Mouse (Mus musculus) spleen, adult 18-20 months (tissue): Measurements from ENCODE around the gene Mapk14.
"Not testable (repeated sequence)": the region's sequence is repeated elsewhere in the genome, so short reads cannot be mapped to it uniquely, and the experiment has no call there.

Experiments used
- DNase-seq, 2 experiments: peaks; one replicate each; pipeline ENCODE4 v3.0.0; 2022; ENCODE audit warnings: mixed read lengths in 2 of 2

Mapk14 gene

DNA sequence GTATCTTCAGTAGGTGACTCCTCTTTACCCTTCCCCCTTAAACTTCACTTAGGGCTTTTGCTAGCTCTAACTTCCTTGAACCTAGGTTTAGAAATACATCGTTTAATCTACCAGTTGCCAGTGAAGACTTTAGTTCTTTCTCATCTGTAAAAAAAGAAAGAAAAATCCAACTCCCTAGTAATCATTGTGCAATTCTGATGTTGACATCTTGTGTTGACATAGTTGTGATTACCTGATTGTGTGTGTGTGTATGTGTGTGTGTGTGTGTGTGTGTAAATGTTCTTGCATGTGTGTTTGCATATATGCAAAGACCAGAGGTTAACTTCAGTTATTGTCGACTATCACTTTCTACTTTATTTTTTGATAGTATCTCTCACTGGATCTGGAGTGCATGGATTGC is 7.5 kb downstream of the Mapk14 start:
- DNase-seq: no peak

DNA sequence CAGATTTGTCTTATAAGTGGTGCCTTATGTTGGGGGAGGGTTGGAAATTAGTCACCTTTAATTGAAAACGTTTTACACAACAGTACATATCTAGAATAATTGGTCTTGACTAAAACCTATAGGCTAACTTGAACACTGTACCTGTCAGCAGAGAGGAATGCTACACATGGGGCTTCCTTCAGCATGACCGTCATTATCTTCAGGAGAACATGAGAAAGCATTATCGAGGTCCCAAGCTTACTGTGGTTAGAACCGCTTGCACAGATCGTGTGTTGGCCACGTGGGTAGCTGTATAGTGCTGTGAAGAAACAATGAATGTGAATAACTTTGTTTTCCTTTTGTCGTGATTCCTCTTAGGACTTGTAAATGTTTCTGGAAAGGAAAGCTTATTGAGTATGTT is 8.7 kb downstream of the Mapk14 start:
- no peak for DNase-seq

DNA sequence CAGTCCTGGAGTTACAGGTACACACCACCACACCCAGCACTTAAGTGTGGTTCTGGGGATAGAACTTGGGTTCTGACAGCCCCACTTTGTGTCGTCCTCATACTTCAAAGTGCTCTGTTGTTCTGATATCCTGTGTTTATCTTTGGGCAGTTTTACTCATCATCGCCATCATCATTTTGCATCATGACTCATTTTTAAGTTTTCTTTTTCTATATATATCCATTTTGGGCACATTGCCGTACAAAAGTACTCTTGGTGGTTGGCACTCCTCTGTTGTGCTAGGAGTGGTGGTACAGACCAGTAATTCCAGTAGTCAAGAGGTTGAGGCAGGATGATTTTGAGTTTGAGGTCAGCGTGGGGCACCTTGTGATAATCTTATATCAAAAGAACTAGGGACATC is 10.0 kb downstream of the Mapk14 start:
- DNase-seq: no peak

DNA sequence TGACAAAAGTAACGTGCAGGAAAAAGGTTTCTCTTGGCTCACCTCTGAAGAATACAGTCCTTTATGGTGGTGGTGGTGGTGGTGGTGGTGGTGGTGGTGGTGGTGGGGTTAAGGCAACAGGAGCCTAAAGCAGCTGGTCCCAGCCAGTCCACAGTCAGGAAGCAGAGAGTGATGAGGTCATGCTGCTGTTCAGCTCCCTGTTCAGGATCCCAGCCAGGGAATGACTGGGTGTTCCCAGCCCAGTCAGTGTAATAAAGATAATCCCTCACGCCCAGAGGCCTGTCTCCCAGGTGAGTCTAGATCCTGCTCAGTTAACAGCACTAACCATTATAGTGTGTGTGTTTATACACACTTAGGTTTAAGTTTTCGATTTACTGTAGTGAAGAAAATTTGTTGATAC is 10.6 kb downstream of the Mapk14 start:
- DNase-seq: no peak

DNA sequence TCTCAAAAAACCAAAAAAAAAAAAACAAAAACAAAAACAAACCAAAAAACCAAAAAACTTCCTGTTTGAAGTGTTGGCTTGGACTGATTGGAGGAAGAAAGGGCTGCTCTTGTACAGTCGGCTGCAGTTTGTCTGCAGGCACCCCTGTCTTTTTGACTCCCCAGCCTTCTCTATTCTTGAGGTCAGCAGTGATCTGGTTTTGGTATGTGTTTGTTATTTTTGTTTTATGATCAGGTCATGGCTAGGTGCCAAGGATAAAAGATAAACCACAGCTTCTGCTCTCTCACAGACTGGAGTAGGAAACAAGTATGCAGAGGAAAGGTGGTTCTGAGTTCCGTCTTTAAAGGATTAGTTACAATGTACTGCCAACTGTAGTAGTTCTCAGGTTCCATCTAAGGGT is 11.5 kb downstream of the Mapk14 start:
- no peak for DNase-seq

DNA sequence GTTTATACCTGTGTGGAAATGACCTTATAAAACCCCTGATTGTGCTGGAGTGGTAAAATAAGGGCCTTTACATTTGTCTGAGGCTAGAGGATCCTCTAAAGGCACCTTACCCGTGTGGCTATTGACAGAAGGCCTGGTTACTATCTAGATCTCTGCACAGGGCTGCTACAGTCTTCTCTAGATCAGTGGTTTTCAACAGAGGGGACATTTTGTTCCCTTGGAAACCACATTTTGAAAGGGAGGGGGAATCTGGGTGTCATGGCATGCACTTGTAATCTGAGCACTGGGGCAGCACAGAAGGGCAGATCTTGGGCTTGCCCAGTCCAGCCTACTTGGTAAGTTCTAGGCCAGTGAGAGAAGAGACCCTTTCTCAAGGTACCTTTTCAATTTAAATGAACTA is 15.6 kb downstream of the Mapk14 start:
- no peak for DNase-seq

DNA sequence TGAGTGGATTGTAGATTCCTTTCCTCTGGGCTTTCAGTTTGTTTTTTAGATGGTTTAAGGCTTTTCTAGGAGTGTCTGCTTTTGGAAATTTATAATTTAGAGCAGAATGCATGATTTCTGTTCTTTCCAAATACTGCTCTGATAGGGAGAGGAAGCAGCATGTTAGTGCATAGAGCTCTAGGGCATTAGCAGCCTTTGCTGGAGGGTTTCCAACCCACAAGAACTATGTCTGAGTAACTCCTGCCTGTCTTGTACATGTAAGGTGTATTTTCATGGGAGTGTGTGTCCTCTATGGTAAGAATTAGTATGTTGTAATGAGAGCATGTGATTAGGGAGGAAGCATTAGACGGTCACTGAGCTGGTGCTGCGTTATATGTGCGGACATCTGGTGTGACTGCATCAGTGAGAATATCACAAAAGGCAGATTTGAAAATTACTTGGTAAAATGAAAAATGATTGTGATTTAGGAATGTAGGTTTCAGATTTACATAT is 16.1 kb downstream of the Mapk14 start:
- DNase-seq: no peak

DNA sequence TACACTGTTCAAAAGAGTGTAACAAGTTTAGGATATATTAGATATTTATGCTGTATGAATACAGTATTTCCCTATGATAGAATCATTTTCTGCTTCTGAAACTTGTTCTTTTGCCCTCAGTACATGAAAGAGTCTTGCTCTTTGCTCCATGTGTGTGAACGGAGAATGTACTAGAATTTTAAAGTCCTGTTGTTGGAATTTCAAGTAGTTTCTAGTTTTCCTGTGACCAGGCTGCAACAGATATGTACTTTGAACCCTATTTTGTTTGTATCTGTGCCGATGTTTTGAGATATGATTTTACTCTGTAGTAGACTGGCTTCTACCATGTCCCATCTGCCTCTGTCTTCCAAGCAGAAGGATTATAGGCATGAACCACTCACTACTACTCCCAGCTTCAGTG is 16.7 kb downstream of the Mapk14 start:
- DNase-seq: no peak

DNA sequence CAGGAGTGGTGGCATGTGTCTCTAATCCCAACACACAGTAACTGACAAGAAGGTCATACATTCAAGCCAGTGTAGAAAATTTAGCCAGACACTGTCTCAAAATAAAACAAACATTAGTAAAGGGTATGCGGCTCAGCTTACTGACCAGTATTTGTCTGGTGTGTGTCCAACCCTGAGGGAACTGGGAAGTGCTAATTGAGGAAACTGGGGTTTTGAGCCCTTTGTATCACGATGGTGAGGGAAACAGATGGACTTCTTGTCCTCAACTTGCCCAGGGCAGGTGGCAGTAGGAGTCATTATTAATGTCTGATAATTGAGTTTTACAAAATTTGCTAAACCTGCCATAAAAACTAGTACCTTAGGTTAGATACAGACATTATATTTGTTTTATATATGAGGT is 17.9 kb downstream of the Mapk14 start:
- DNase-seq: no peak

DNA sequence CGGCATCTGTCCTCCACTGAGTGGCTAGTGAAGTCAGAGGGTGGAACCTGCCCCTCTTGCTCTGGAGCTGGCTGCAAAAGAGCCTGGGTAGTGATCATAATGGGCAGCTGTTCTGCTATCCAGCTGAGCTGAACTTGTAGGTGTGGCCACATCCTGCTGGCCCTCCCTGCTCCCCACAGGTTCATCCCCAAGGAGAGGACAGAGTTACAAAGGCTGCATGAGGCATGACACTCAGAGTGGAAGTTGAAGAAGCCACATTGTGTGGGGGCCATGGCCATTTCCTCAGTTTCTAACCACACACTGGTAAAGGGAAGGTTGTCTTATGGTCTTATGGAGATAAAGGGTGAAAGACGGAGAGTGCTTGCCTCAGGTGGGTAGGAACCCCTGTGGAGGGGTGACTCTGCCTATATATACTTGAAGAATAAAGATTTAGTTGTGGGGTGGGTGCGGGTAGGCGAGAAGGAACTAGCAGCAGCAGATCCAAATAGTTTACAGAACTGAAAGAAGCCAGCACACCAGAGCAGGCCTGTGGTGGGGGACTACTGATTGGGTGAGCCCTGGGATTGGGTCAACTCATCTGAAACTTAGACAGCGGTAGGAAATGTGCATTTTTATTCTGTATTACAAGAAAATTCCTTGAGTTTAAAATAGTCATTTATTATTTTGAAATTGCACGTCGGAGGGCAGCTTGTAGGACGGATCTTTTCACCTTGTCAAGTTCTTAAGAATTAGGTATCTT is 18.6 kb downstream of the Mapk14 start:
- peak in 1 of 2 experiments; percentile 21 for DNase-seq

DNA sequence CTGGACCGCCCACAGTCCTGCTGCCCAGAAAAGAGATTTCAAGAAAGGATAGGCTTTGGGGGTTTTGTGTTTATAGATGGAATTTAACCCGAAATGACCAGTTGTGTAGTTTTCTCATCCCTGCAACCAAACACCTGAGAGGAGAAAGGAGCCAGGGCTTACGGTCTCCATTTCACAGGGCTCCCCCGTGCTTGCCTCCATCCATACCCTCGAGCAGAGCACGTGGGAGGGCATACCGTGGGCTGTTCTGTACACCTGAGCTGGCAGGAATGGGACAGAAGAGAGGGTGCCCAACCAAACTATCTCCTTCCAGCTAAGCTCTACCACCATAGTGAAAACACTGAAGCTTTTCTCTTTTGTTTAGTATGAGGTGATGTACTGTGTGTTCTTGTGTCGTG is 19.2 kb downstream of the Mapk14 start:
- DNase-seq: no peak

DNA sequence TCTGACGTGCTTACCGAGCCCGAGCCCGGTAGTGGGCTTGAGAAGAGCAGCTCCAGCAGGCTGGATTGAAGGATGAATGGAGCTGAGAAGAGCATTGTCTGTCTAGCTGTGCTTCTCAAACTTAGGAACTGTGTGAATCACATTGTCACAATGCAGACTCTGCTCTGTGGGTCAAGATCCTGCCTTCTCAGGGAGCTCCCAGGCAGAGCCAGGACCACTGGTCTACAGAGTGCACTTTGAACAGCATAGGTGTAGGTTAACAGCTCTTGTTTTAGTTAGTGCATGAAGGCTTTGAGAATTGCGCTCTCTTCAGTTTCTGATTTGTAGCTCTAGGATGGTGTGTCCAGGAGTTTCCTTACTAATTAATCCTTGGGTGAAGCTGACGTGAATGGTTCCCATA is 20.1 kb downstream of the Mapk14 start:
- DNase-seq: no peak

DNA sequence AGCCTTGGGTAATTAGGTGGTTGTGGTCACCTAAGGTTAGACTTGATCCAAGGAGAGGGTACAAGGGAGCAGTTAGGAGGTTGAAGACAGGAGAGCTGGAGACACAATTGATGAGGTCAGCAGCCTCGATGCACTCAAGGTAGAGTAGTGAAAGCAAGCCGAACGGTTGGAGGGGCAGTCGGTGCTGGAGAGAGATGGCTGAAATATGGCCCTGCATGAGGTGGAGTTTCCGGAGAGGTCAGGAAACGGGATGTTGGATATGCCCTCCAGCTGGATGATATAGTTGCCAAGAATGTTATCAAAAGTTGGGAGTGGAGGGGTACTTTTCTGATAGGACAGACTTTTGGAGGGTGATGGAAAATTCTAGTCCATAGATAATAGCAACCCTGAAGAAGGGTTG is 21.2 kb downstream of the Mapk14 start:
- no peak for DNase-seq

DNA sequence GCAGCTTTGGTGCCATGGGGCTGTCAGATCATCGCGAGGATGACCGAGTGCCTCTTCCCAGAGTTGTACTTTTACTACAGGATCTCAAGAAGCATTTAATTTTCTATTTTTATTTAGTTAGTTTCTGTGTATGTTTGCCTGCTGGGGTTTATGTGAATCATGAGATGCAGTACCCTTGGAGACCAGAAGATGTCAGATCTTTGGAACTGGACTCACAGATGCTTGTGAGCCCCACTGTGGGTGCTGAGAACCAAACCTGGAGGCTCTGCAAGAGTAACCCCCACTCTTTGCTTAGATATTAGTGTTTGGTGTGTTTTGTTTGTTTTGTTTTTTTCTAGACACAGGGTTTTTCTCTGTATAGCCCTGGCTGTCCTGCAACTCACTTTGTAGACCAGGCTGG is 22.9 kb downstream of the Mapk14 start:
- no peak for DNase-seq

DNA sequence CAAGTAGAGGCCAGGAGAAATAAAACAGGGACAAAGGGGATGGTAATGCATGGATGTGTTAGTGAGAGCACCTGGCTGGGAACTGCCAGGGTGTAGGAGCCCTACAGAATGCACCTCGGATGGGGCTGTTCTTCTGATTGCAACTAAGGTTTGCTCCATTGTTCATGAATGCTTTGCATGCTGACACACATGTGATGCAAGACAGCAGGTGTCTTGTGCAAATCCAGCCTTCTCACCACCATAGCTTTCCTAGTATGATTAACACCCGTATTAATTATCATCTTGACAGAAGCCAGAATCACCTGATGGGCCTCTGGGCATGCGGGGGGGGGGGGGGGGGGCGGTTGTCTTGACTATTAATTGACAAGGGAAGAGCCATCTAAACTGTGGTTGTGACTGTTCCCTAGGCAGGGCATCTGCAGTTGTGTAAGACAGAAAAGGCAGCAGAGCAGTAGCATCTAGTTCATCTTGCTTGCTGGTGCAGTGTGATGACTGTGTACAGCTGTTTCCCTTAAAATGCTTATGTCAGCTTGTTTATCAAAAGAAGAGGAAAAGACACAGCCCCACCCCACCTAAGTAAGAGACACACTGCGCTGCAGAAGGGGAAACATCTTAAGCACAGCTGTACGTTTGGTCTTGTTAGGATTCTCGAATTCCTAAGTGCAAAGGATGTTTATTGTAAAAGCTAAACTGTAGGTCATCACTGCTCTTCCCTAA is 24.9 kb downstream of the Mapk14 start:
- DNase-seq: no peak

DNA sequence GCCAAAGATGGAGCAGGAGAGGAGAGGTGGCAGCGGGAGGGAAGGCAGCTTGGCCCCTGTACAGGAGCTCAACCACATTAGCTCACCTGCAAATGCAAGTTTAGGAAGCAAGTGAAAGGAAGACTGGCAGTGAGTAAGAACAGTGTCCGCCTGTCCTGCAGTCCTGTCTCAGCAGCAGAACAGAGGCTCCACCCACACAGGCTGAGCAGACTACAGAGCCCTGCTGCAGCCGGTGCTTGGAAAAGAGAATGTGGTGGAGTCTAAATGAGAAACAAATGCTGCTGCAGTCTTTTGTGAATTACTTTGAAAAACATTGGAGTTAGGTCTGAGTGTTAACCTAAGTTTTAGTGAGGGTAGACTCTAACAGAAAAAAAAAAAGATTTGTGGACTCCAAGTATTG is 26.4 kb downstream of the Mapk14 start:
- DNase-seq: no peak

DNA sequence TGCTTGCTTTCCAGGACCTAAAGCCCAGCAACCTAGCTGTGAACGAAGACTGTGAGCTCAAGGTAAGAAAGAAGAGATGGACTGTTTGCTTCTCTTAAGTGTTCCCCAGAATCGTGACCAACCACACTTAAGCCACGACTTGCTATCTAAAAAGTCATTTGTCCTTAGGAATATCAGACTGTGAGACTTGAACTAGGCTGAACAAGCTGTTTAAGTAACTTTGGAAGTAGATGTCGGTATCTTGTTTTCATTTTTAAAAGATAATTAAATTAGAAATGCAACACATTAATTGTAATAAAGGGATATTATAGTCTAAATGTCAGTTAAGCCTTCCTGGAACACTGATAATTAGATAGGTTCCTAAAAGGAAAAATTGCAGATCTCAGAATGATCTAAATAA is 34.7 kb downstream of the Mapk14 start, which contains the start of gene AC170998.1:
Gene AC170998.1, plus strand, starts transcription at position 301 of the 400 bp plus-strand sequence.
- DNase-seq: no peak

DNA sequence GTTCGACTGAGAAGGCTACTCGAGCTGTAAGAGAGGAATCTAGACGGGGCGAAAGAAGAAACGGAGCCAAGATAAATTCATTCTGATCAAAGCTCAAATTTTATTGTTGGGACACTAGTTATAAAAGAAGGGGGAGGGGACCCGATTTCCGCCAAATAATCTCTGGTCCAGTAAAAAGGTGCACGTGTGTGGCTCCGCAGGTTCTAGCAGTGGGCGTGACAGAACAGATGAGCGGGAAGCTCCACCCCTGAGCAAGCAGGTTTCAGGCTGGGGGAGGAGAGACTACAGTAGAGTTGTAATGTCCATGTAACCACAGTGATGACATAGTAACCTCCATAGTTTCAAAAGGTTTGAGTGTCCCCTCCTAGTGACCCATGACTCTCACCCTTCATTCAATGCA is 36.4 kb downstream of the Mapk14 start:
- DNase-seq: not testable (repeated sequence)

DNA sequence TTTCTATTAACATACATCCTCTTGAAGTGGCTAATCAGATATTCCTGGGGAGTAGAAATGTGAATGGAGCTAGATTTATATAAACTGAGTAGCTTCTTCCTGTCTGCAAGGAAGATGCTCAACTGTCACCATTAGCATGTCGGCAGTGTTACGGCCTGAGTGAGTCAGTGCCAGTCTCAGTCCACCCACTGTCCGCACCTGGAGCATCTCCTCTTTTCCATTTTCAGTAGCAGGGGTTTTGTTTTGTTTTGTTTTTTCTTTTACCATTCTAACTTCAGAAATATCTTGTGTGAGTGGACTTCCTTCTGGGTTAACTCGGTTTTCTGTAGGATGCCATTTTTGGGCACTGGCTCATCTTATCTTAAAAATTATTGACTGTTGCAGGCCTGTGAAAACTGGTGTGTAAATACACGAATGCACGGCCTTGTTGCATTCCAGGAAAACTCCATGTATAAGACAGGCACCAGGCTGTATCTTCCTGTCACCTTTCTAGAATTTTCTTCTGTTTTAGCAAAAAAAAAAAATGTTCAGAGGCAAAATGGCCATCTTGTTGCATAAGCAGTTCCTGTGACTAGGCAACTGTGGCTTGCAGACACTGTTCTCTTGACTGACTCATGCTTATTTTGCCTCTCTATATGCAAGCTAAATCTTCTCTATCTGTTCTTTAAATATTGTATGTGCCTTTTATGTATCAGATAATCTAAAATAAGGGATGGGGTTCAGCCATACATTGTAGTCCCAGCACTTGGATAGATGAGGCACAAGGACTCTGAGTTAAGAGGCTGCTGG is 44.4 kb downstream of the Mapk14 start:
- no peak for DNase-seq

DNA sequence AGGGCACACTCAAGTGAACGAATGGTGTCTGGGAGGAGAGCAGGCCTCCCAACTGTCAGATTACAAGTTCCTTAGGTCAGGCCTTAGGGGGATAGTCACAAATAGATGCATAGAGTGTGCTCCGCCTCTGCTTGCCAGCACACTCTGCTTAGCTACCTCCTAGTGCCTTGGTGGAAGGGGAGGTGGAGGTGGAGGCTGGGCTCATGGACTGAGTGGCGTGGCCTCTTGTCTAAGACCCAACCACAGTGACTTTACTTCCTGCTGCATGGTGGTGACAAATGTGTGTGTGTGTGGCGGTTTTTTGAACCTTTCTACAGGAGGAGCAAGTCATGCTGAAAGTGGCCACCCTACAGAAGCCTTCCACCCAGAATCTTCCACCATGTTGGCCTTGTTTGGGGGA is 45.4 kb downstream of the Mapk14 start:
- no peak for DNase-seq

DNA sequence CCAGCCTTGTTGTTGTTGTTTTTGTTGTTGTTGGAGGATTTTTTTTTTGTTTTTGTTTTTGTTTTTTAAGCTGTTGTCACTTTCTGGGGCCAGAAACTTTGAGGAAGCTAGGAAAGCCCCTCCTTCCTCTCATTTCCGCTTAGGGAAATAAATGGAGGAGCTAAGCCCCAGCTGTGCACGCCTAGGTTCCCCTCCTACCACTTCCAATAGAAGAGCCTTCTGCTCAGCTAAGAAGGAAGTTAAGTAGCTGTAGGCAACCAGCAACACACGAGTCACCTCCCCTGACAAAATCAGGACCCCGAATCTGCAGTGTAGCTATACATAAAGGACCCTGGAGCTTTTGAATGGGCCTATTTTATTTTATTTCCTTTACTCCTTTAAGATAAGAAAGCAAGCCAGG is 46.8 kb downstream of the Mapk14 start:
- DNase-seq: no peak

DNA sequence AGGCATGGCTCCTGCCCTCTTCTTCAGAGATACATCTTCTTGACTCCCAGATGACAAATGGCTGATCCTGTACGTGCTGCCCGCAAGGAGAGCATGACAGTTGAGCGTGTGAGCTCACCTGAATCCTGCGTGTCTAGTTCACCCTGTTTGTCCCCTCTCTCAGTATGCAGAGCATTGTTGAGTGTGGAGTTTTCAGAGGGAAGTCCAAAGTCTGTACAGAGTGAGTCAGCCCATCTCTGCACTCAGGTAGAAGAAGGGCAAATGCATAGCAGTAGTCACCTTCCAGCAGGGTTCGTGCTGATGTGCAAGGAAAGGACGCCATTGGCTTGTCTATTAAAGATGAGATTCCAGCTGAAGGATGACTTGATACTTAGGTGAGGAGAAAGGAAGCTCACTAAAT is 48.1 kb downstream of the Mapk14 start:
- DNase-seq: no peak

DNA sequence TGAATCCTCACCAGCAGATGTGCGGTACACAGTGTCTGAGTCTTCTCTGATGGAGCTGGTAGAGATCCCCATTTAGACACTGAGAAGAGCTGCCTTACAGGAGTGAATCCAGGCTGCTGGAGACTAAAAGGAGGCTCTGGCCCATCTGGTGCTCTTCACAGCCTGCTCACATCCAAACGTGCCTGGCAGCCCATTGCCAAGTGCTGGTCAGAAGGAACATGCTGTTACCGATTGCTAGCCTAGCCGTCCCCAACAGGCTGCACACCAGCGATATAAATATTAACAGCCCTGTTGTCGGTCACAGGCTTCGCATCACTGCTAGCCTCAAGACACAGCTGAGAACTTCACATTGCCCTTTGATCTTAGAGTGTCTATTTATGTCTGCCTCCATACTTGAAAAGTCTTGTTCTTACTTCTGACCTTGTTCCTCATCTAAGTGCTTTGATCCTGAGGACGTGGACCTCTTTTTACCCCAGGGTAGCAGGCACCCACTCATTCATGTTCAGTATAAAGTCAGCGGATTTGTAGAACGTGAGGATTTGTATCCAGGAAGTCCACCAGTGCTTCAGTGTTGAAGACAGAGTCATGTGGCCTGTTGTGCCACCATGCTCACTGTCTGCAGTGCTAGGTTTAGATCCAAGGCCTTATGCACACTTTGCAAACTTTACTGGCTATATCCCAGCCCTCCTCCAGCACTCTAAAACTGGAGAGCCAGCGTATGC is 52.2 kb downstream of the Mapk14 start:
- no peak for DNase-seq
